Mouse (Mus musculus): ENCODE measurements around the gene Klhdc8b.
A peak's percentile ranks its signal among the peaks of the same experiment; 100 is the strongest.

The Klhdc8b gene

DNA sequence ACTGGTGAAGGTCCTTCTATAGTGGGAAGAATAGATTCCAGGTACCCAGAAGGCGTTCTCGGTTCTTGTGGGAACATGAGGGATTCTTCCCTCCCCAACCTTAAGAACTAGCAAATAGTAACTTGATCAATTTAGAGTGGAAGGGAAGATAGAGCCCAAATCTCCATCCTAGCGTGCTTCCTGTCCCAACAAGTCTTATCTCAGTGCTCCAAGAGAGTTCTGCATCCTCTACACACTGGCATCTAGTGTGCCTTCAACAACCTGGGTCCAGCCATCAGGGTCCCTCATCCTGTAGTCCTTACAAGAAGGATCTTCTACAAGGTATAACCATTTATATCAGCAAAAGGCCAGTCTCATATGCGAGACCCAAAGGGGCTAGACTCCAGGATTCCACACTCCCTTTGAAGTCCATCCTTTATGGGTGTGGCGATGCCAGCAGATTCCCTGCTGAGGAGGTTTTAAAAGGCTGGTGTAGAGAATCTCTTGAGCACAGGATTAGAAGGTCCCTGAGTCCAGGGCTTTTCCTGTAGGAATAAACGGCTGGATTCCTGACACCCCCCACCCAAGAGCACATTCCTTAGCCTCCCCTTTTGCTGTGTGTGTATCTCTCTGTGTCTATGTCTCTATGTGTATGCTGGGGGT is 9.7 kb downstream of the Klhdc8b start:
- DNase-seq (ENCODE audit: low spot score), result no peak

DNA sequence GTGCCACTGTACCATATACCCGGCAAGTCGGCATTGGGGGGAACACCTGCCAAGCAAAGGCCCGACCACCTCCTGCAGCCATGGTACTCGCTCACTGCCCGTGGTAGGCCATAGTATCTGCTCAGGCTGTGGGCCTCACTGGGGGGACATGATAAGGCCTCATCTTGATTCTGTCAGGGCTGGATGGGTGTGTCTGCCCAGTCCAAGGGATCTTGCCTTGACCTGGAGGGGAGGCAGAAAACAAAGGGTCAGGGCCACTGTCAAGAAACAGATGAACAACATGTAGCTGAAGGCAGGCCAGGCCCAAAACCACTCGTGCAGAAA is 10.2 kb downstream of the Klhdc8b start:
- DNase-seq (ENCODE audit: low spot score), result no peak

DNA sequence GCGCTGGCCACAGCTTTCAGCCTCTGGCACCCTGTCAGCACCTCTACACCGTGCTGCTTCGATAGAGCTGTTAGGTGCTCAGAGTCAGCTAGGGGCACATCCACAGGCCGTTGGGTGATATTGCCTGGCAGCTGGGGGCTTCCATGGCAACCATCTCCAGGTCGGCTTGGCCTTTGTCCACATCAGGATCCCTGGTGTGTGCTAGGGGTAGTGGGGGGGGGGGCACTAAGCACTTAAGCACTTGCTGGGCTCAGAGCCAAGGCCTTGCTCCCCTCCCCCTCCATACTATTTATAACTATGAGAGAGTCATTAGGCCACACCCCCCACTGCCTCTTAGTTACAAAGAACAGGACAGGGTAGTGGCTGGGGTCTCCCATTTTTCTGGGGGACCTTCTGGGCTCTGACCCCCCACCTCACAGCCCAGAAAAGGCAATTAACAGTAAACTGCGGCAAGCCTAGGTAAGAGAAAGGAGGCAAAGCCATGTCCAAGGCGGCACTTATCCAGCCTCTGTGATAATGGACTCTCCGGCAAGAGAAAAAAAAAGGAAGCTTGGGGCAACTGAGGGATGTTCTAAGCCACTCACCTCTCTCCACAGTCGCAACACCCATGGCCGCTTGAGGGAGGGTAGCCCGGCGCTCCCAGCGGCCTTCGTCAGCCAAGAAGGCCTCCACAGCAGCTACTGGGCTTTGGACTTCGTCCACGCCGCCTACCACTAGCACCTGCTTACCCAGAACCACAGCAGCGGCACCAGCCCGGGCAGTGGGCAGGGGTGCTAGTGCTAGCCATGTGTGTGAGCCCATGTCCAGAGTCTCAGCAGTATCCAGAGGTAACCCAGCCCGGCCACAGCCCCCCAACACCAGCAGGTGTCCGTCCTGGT is 10.8 kb downstream of the Klhdc8b start:
- DNase-seq (ENCODE audit: low spot score), result no peak

DNA sequence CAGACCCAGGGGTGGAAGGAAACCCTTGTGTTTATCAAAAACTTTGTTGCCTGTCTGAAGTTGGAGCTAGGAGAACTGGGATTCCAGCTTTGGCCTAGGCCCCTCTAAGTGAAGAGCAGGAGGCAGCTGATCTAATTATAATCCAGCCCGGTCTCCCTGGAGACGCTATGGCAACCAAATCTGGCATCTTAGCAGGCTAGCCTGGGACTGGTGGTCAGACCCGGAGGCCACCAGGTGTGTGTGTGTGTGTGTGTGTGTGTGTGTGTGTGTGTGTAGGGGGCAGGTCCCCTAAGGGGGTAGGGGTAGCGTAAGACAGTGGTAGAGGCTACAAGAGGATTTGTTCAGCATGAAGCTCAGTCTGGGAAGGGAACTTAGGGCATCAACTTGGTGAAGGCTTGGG is 11.5 kb downstream of the Klhdc8b start:
- no peak for DNase-seq (ENCODE audit: low spot score)

DNA sequence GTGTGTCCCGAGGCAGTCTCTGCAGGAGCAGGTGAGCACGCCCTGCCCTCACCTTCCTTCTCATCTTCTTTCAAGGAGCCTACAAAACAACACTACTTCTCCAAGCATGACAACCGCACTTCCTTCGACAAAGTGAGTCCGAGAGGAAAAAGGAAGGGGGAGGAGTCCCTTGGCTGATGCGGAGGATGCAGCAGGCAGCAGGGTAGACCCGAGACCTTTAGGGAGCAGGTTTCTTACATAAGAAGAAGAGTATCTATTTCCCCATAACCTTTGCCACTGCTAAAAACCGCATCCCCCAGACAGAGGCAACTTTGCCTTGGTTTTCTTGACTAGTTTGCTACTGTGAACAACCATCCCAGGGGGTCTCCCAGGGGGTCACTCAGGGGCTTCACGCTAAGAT is 16.3 kb downstream of the Klhdc8b start:
- DNase-seq (ENCODE audit: low spot score), result no peak

DNA sequence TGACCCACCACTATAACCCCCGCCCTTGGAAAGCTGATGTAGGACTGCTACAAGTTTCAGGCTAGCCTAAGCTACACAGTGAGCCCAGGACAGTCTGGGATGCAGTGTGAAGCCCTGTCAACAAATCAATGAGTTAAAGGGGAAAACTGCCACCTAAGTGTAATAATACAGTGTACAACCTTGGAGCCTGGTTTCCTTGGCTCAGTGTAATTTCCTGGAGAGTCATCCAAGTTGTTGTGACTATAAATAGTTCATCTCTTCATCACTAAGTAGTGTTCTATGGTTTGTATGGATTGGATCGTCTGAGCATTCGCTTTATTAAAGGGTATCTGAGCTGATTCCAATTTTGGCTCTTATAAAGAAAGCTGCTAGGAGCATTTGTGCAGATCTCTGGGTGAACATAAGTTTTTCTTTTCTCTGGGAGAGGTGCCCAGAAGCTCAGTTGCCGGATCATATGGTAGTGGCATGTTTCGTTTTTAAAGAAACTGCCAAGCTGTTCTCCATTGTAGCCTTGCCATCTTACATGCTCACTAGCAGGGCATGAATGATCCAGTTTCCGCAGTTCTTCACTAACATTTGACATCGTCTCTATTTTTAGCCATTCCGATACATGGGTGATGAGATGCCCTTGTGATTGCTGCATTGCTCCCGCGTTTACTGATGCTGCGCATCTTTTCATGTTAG is 20.0 kb downstream of the Klhdc8b start:
- DNase-seq (ENCODE audit: low spot score), result peak; percentile 10

DNA sequence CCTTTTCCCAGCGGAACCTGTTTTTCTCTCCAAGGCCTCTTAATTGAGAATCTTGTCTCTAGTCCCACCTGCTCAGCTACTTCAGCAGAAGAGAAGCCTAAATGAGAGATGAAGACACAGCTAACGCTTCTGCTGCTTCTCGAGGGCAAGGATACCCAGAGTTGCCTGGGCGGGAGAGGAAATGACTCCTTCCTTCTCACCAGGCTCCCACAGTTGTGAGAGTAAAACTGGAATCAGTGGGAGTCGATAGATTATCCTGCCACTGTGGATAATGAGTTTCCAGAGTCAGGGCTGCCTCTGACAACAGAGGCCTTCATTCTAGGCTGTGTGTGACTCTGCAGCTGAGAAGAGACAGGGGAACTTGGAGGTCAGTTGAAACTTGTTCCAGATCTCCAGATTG is 20.9 kb downstream of the Klhdc8b start:
- no peak for DNase-seq (ENCODE audit: low spot score)

DNA sequence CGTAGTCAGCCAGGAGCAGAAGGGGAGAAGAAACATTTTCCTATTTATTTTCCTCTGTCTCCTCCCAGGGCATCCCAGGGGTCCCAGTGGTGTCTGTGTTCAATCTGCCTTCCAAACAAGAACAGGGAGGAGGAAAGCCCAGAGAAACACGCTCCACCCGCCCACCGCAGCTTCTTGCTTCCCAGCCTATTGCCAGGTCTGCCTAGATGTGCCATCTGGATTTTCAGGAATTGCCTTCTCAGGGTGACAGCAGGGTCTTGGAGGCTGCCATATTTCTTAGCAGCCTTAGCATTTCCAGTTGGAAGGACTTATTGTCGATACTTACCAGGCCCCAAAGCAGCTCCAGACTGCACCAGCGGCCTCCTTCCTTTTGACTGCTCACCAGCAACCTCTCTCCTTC is 22.2 kb downstream of the Klhdc8b start:
- DNase-seq (ENCODE audit: low spot score), result no peak

DNA sequence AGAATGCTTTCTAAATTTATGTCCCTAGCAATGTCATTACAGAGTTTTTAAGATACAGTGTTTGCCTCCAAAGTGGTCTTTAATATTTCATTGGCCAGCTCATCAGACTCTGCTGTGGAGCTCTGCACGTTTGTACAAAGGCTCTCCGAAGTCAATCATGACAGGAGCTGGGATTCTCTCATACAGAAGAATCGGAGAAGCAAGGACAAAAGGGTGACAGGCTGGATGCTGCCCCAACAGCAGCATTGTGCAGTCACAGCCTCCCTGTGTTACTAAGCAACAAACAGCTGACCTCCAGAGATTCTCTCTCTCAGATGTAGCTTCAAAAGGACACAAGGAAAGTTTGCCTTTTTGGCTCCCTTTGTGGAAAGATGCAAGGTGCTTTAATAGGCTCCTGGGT is 25.2 kb downstream of the Klhdc8b start, which contains the start of gene BC048562:
Gene BC048562 (plus strand): TSS at position 301 of the 400 bp plus-strand sequence.
- no peak for DNase-seq (ENCODE audit: low spot score)

DNA sequence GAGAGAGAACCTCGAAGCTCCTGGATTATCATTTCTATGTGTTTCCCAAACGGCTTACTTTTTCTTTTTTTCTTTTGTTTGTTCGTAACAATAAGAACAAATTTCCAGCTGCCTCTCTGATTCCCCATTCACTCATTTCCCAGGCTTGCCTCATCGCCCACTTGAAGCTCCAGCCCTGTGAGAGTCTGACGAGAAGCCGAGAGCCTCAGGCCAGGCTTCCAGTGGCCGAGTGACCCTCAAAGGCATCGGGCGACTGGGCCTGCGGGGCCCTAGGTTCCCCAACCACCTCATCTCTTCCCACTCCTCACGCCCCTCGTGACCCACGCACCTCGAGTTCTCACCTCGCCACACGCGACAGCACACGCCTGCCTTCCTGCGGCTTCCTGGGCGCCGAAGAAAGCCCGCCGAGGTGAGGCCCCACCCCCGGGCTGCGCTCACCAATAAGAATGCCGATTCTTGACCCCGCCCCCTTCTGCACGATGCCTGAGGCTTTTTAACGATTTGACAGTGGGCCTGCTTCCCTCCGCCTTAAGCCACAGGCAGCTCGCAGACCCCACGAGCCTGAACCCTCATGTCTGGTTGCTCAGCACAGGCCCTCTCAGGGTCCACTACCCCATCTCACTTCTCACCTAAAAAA is 29.8 kb downstream of the Klhdc8b start:
- no peak for DNase-seq (ENCODE audit: low spot score)

DNA sequence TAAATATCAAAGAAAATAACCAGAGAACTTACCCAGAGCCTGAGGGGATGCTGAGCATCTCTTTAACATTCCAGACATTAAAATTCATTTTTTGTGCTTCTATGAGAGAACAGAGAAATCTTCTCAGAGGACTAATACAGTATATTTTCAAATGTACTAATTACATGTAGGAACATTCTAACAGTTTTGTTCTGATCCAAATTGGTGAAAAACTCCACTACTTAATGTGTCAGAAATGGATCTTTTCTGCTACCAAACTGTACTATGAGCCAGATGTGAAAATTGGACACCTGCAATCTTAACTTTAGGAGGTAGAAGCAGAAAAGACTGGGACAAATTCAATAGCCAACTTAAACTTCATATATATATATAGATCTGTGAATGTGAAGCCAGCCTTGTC is 33.0 kb downstream of the Klhdc8b start, which contains the start of gene Ccdc36:
Gene Ccdc36 (minus strand): TSS at position 101 of the 400 bp plus-strand sequence.
- no peak for DNase-seq (ENCODE audit: low spot score)

DNA sequence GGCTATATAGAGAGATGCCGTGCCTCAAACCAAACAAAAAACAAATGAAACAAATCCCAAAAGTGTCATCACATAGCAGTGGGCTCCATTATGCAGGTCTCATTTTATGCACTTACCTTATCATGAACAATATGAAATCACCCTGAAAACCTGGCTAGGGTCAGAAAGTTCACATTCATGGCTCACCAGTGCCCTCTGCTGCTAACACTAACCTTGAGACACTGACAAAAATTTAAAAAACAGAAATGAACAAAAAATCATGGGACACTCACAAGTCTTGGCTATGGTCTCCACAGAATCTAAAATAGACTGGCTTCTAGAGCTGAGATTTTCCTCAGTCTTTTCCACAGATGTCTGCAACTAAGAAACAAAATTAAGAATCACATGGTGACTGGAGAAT is 49.2 kb downstream of the Klhdc8b start:
- DNase-seq (ENCODE audit: low spot score), result peak; percentile 54

DNA sequence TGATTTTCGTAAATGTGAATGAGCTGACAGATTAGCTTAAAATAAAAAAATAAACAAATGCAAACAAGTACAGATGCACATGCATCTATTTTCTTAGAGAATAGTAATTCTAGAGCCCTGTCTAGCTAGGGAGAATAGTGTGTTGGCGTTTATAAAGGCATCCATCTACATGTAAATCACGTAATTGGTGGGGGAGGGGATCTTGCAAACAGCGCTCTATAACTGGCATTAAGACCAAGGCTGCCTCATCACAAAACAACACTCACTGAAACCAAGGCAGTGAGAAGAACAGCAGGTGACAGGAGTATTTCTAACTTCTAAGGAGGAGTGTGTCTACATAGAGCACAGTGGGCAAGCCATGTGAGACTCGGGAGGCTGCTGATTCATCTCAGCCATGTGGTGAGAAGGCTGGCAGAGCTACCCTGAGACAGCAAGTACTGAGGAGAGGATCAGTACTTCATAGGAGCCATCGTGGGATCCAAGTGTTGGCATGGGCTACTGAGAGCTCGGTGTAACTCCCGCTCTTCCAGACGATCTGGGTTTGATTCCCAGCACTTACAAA is 49.9 kb downstream of the Klhdc8b start:
- no peak for DNase-seq (ENCODE audit: low spot score)

DNA sequence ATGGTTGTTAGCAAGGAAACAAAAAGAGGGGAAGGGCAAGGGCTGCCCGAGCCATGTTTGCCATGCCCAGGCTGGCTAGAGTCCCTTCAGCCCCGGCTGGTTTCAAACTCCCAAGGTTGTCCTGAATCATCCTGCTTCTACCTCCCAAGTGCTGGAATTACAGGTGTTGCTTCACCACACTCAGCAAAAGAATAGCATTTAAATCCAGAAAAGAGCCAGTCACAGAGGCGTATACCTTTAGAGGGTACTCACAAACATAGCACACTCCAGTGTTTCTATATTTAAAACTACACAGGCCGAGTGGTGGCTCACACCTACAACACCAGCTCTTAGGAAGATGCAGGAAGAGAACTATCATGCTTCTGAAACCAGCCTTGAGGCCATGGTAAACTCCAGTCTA is 51.8 kb downstream of the Klhdc8b start:
- no peak for DNase-seq (ENCODE audit: low spot score)

DNA sequence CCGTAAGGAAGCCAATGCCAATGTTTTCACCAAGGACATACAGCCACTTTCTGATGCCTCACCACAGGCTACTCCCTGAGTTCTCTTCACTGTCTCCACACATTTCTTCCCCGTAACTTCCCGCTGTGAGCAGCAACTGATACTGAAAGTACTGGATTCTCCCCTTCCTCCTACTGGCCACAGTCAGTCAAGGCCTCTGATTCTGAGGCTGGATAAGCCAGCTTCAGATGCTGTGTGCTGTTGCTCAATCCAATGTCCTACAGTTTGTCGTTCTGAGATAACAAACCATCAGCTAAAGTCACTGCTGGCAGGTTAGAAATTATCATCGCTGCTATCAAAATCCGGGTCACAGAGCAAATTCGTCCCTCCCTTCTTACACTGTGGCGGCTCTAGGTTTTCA is 56.9 kb downstream of the Klhdc8b start:
- no peak for DNase-seq (ENCODE audit: low spot score)

DNA sequence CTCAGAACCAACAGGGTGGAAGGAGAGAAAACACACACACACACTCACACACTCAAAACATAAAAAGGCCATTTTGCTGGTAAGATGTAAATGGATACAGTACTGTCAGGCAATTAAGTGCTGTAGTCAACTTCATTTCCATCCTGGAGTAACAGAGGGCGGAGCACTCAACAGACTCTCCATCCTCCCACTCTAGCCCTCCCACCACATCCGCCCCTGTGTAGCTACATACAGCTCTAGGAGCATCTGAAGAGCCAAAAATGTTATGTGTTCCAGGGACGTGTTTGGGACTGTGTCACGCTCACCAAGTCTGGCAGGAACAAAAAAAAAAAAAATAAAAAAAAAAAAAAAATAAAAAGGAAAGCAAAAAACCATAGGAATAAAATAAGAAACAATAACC is 58.3 kb downstream of the Klhdc8b start:
- DNase-seq (ENCODE audit: low spot score), result no peak

DNA sequence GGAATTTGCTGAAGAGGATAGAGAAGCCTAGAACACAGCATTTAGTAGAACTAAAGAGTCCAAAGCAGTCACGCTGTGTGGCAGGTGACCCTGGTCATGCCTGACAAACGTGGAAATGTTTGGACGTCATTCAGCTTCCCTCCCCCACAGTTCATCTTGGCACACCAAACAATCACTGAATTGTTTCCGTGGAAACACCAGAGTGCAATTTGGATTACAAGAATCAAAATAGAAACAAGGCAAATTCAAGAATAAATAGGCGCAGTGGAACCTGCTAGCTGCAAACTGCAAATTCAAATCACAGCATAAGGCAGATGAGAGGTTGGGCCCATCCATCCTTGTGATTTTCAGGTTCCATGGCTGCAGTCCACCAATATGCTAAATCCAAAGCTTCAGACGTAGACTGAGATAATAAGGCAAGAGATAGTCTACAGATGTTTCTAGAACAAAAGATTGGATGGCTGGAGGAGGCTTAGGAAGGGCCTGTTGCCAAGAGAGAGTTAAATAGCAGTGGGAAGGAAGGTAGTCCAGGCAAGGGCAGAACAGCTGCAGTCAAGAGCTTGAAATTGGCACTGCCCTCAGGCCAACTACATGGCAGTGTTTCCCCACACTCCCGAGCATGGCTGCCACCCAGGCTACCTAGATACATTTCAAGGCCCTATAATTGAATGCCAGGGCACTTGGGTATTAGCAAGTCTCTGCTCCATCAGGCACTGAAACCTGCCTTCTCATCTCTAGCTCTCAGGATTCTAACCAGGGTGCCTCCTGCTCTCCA is 60.0 kb downstream of the Klhdc8b start:
- peak; percentile 10 for DNase-seq (ENCODE audit: low spot score)

DNA sequence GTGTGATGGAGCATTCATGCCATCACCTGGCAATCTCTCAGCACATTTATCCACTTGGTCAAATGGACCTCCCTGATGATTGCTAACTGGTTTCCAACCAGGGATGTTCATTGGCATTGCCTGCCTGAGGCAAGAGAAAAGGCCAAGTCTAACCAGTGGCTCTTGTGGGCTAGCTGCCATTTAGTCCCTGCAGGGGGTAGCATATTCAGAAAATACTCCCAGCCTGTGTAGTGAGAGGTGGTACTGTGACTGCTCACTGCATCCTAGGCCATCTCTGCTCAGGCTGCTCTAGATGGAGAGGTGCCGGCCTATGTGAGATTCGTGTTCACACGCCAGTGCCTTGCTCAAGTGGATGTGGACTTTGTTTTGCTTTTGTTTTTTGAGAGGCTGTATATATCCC is 63.1 kb downstream of the Klhdc8b start:
- DNase-seq (ENCODE audit: low spot score), result no peak
